Mouse (Mus musculus) hindbrain, embryonic 14.5 days (tissue): ENCODE results near the gene Idua. TPM values are rescaled to one million over a fixed set of nuclear protein-coding genes. Genes with fewer than 3 reads are reported as not detected.

Experiments
- ATAC-seq: fragments of 200-750 bp; cut with Nextera tagmentation; 2 replicates; pipeline ENCODE4 v1.8.0; 2017; ENCODE audit warnings: moderate number of reproducible peaks, mild to moderate bottlenecking, moderate TSS enrichment, moderate library complexity; ENCODE audit not compliant: low FRiP score
- DNase-seq: peaks from one replicate; pipeline ENCODE4 v3.0.0-alpha.2; 2015; ENCODE audit warnings: low spot score
- H3K27ac ChIP-seq: fragments of 300-500 bp; sonication (generic); 2 replicates; pipeline ENCODE4 v1.5.1; 2014; ENCODE audit warnings: mild to moderate bottlenecking, moderate library complexity
- H3K27me3 ChIP-seq: fragments of 300-500 bp; sonication (generic); 2 replicates; pipeline ENCODE4 v1.6.1; 2014; ENCODE audit warnings: mild to moderate bottlenecking, low read length, mixed read lengths; ENCODE audit not compliant: control insufficient read depth, insufficient read depth
- H3K36me3 ChIP-seq: fragments of 300-500 bp; sonication (generic); replicated peaks from 2 replicates; pipeline ENCODE4 v1.6.1; 2014; ENCODE audit not compliant: control insufficient read depth, insufficient read depth
- H3K4me1 ChIP-seq: fragments of 300-500 bp; sonication (generic); replicated peaks from 2 replicates; pipeline ENCODE4 v1.6.1; 2014; ENCODE audit warnings: antibody characterized with exemption, low read length, mixed read lengths; ENCODE audit not compliant: control insufficient read depth, insufficient read depth
- H3K4me2 ChIP-seq: fragments of 300-500 bp; sonication (generic); replicated peaks from 2 replicates; pipeline ENCODE4 v1.6.1; 2014; ENCODE audit warnings: mild to moderate bottlenecking, moderate library complexity
- H3K4me3 ChIP-seq: fragments of 300-500 bp; sonication (generic); replicated peaks from 2 replicates; pipeline ENCODE4 v1.5.1; 2014; ENCODE audit warnings: mild to moderate bottlenecking, low read length
- H3K9ac ChIP-seq: fragments of 300-500 bp; sonication (generic); 2 replicates; pipeline ENCODE4 v1.6.1; 2014
- H3K9me3 ChIP-seq: fragments of 300-500 bp; sonication (generic); 2 replicates; pipeline ENCODE4 v1.6.1; 2016; ENCODE audit warnings: low read length; ENCODE audit not compliant: control insufficient read depth
- WGBS: fragments of 180-500 bp; shearing (Covaris S2); extraction: QIAGEN DNeasy Blood & Tissue Kit; methylation state at CpG from one replicate; pipeline ENCODE4 v1.1.7; 2014; 5-methylcytosine and 5-hydroxymethylcytosine counted together
- polyA plus RNA-seq: library from polyadenylated mRNA; unstranded; fragments of >200 nt; fragmentation: Nextera tagmentation; extraction: Ambion mirVana; gene quantifications from 2 replicates; pipeline ENCODE4 v1.2.1, GENCODE M21; 2014

Idua gene
- polyA plus RNA-seq, 1 experiment from 2014 or later: 11.3 TPM

DNA sequence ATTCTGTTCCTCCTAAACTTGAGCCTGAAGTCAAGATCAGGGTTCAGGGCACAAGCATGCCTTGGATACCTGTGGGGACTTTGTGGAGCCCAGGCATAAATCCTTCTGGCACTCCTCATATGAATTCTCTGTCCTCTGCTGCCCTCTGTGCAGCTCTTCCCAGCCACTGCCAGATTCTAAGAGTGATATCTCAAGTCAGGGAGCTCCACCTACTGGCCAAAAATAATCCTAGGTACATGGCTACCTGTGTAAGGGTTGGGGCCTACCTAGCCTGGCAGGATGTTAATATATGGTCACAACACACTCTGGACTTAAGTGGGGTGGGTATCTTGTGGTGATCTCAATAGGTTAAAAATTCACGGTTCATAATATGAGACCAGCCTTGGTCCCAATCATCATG, 8.3 kb upstream of the Idua start:
- Histone ChIP-seq H3K4me2 (no peak overlapping the region), H3K27me3 (no peaks in the 10 kb centered on the region), H3K4me1 (no peaks in the 10 kb centered on the region), H3K9ac (no peak overlapping the region), H3K4me3 (no peak overlapping the region), H3K36me3 (peaks cover 98% of the 10 kb centered on the region), H3K9me3 (no peaks in the 10 kb centered on the region), H3K27ac (no peak overlapping the region)
- ATAC-seq (peak; percentile 32; the same call in 1 of the 2 replicates), DNase-seq (peak; percentile 73)
- 63% methylated on average over 1 of the region's 1 CpGs for WGBS

DNA sequence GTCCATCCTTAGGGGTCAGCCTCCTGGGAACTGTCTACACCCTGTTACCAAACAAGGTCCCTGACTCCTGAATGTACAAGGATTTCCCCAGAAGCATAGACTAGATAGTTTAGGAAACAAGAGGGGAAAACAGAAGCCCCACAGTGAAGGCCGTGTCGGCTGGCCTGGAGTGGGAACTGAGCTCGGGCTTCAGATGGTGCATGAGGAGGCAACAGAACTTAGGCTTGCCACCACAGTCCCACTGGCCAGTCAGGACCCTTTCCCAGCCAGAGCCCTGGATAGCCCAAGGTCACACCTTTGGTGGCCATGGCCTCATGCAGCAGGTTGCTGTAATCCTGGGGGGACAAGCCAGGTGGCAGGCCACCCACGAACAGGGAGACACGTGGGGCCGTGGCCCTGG, 6.8 kb upstream of the Idua start:
- WGBS: 92% methylated on average over 6 of the region's 6 CpGs
- Histone ChIP-seq H3K4me1 (no peaks in the 10 kb centered on the region), H3K27ac (no peak overlapping the region), H3K9ac (no peak overlapping the region), H3K27me3 (no peaks in the 10 kb centered on the region), H3K9me3 (no peaks in the 10 kb centered on the region), H3K36me3 (peaks cover 97% of the 10 kb centered on the region), H3K4me2 (no peak overlapping the region), H3K4me3 (no peak overlapping the region)
- DNase-seq (no peak), ATAC-seq (no peak)

DNA sequence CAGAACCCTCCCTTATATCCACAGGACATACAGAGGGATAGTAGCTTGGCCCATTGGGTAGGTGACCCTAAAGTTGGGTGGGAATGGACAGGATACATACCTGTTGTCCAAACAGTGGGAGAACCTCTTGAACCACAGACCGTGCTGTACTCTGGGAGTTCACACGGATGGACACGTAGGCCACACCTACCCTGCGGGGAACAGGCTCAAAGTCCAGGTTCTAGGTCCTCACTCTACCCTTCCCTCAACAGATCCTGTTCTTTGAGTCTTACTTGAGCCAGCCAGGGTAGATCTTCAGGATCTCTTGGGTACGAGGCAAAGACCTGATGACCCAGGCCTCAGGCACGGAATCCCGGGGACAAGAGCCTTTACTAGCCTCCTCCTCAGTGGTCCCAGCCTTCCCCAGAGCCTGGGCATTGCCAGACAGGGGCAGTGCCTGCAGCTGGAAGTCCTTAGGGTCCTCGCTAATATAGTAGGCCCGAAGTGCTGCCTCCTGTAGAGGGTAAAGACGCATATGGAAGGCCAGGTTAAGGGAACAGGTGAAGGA, 5.6 kb upstream of the Idua start:
- Histone ChIP-seq H3K4me3 (no peak overlapping the region), H3K4me1 (peaks cover 11% of the 10 kb centered on the region), H3K36me3 (peaks cover 85% of the 10 kb centered on the region), H3K4me2 (no peak overlapping the region), H3K27ac (no peak overlapping the region), H3K27me3 (no peaks in the 10 kb centered on the region), H3K9me3 (no peaks in the 10 kb centered on the region), H3K9ac (no peak overlapping the region)
- ATAC-seq (no peak), DNase-seq (no peak)
- WGBS: 94% methylated on average over 10 of the region's 10 CpGs

DNA sequence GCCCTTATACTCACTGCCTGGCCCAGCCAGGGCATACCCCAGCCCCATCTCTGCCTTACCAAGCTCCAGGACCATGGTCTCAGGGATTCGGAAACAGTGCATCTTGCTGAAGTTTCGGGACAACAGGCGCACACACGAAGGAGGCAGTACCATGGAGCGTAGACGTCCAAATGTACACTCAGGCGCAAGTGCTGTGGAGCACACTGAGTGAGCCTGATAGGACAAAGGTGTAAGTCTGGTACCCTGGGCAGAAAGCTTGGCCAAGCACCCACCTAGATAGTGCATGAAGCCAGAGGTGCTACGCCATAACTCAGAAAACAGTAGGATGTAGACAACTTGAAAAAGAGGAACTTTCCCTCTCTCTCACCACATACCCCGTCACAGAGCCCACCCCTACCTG, 4.8 kb upstream of the Idua start:
- Histone ChIP-seq H3K27ac (no peak overlapping the region), H3K9me3 (no peaks in the 10 kb centered on the region), H3K4me3 (no peak overlapping the region), H3K4me2 (no peak overlapping the region), H3K36me3 (peaks cover 76% of the 10 kb centered on the region), H3K9ac (no peak overlapping the region), H3K4me1 (peaks cover 15% of the 10 kb centered on the region), H3K27me3 (no peaks in the 10 kb centered on the region)
- ATAC-seq (no peak), DNase-seq (no peak)
- WGBS: 96% methylated on average over 9 of the region's 9 CpGs

DNA sequence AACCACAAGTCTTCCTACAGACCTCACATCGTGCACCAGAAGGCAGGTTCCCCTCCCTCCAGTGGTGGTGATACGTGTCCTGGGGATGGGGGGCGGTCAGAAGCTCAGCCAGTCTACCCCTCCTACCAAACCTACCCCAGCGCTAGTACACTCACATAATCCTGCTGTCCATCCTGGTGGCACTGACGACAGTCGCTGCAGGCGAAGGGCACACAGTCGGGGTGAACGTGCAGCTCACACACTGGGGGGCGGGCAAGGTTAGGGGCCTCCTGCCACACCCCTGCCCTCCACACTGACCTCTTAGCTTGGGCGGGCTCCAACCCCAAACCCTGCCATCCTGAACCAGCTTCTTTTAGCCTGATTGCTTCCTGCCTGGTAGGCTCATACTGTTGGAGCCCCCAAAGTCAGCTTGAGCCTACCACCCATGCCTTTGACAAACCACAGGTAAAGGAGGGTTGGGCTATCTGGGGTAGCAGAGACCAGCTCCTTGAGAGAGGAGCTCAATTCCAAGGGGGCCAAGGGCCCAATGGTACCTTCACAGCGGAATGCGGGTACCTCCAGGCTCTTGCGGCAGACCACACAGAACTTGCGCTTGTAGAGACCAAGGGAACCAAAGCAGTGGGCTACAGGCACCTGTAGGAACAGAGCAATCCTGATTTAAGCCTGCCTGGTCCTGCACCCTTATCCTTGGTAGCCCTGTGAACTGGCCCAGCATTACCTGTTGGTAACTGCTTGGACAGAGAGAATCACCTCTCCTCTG, 4.1 kb upstream of the Idua start:
- WGBS: 94% methylated on average over 15 of the region's 15 CpGs

DNA sequence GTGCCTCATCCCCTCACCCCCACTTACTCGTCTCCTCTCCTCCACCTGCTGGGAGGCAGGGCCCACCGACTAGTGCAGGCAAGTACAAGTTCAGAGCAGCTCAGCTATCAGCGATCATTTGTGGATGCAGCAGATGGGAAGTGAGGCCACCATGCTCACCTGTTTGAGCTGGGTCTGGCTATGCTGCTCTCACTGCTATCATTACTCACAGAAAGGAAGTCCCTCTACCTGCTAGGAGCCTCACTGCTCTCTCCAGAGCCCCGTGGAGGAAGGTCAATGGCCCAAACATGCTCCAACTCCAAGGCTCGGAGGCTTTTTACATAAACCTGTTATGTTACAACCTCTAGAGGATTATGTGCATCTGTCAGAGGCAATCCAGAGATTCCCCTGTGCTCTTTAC, 2.7 kb upstream of the Idua start:
- H3K36me3 ChIP-seq: peaks cover 57% of the 10 kb centered on the region
- 78% methylated on average over 5 of the region's 5 CpGs for WGBS
- H3K4me1 ChIP-seq: peaks cover 15% of the 10 kb centered on the region
- no peak overlapping the region for H3K9ac ChIP-seq
- no peaks in the 10 kb centered on the region for H3K9me3 ChIP-seq
- no peak overlapping the region for H3K27ac ChIP-seq
- no peak overlapping the region for H3K4me2 ChIP-seq
- no peak for DNase-seq
- no peak for ATAC-seq
- no peaks in the 10 kb centered on the region for H3K27me3 ChIP-seq
- H3K4me3 ChIP-seq: no peak overlapping the region

More for the DNA sequence above, 4.1 kb upstream of the Idua start:
- no peak overlapping the region for H3K9ac ChIP-seq
- H3K9me3 ChIP-seq: no peaks in the 10 kb centered on the region
- peaks cover 69% of the 10 kb centered on the region for H3K36me3 ChIP-seq
- H3K4me2 ChIP-seq: no peak overlapping the region
- no peak overlapping the region for H3K4me3 ChIP-seq
- H3K27me3 ChIP-seq: no peaks in the 10 kb centered on the region
- peaks cover 15% of the 10 kb centered on the region for H3K4me1 ChIP-seq
- H3K27ac ChIP-seq: no peak overlapping the region
- ATAC-seq (no peak), DNase-seq (no peak)

DNA sequence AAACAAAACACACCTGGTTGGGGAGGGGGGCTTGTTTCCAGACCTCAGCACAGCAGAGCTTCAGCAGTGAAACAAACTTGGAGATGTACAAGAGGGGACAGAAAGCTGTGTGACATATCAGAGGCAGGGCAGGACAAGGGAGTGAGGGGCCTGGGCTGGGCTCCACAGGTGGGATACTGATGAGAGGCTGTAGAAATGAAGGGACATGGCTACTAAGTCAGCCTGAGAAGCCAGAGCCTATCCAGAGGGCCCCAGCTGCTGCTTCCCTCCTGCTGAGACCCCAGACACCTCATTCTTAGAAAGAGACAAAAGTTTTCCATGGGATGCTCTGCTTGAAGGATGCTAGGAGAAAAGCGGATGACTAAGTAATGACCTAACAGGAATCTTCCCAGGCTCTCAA, 1.5 kb upstream of the Idua start:
- DNase-seq (no peak), ATAC-seq (no peak)
- Histone ChIP-seq H3K4me1 (peaks cover 15% of the 10 kb centered on the region), H3K9me3 (no peaks in the 10 kb centered on the region), H3K4me2 (no peak overlapping the region; the same call in 1 of the 2 replicates), H3K4me3 (no peak overlapping the region), H3K27ac (no peak overlapping the region), H3K36me3 (peaks cover 46% of the 10 kb centered on the region), H3K27me3 (no peaks in the 10 kb centered on the region), H3K9ac (peak overlapping the region; percentile 88; the same call in 1 of the 2 replicates)
- WGBS: 90% methylated on average over 1 of the region's 1 CpGs

DNA sequence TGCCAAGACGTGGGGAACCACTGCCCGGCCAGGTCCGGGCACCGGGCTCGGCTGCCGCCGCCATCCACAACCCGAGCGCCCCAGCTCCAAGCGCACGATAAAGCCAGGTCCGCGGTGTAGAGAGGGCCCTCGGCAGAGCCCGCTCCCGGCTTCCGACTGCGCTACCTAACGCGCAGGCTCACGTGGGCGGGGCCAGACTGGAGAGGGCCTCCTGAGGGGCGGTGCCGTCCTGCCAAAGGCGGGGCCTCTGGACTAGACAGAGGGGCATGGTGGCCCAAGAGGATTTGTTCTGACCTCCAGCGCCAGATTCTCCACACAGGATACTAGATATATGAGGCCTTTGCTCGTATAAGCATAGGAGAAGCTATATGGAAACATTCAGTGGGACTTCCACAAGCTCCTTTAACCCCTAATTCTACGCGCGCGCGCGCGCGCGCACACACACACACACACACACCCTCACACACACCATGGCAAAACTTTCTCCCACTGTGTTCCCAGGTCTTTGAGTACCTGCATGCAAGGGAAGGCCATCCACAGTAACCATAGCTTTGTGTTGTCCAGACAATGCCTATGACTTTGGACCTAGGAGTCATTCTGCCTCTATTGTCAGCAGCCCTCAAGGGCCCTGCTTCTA, 619 bp downstream of the Idua start:
- DNase-seq: peak; percentile 85
- WGBS: 14% methylated on average over 36 of the region's 36 CpGs
- no peaks in the 10 kb centered on the region for H3K9me3 ChIP-seq
- peak overlapping the region; percentile 82 for H3K4me2 ChIP-seq
- peaks cover 24% of the 10 kb centered on the region for H3K36me3 ChIP-seq
- H3K4me3 ChIP-seq: peak overlapping the region; percentile 80
- no peak overlapping the region for H3K27ac ChIP-seq
- peaks cover 15% of the 10 kb centered on the region for H3K4me1 ChIP-seq
- H3K27me3 ChIP-seq: no peaks in the 10 kb centered on the region
- ATAC-seq: peak; percentile 98
- H3K9ac ChIP-seq: peak overlapping the region; percentile 88

DNA sequence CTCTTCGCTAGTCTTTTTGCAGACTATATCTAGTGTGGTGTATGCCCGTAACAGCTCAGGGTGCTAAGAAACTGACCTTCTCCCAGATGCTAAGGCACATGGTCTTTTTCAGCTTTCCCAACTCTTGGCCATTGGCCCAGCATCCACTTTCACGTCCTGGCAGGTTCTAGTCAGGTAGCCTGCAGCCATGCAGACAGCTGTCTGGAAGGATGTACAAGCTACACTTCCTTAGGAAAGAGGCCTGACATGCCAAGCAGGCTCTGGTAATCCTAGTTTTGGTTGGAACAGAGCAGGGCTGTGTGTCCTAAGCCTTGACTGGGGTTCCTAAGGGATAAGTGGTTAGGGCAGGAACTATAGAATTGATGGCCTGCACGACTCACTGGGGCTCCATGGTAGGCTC, 2.6 kb downstream of the Idua start:
- ATAC-seq: no peak
- no peak overlapping the region for H3K9ac ChIP-seq
- WGBS: 82% methylated on average over 4 of the region's 4 CpGs

More for the DNA sequence above, 2.6 kb downstream of the Idua start:
- no peak for DNase-seq
- Histone ChIP-seq H3K36me3 (peaks cover 4% of the 10 kb centered on the region; the same call in 1 of the 2 replicates), H3K4me3 (no peak overlapping the region), H3K4me2 (no peak overlapping the region), H3K9me3 (no peaks in the 10 kb centered on the region), H3K27ac (no peak overlapping the region), H3K4me1 (peaks cover 15% of the 10 kb centered on the region), H3K27me3 (no peaks in the 10 kb centered on the region)
